Mouse (Mus musculus) liver, adult 2 months (tissue): Measurements from ENCODE around the gene Gm11549.

ENCODE experiments used
- CTCF ChIP-seq: fragments of 200-500 bp; IDR thresholded peaks from 2 replicates; pipeline ENCODE4 v1.5.1; 2011; ENCODE audit warnings: low read depth, low read length, control low read depth
- POLR2A ChIP-seq: fragments of 200-500 bp; IDR thresholded peaks from 2 replicates; pipeline ENCODE4 v1.6.1; 2011; ENCODE audit warnings: low read length, control low read depth; ENCODE audit not compliant: insufficient read depth; ENCODE audit errors: extremely low read depth

- TF ChIP-seq POLR2A (no peak), CTCF (no peak)
Observed at GRCm38 (mm10) chr3:36484292-36484691, 37.3 kb downstream of the Gm11549 start.
